8 mouse cellular contexts compared by ENCODE assay signal in genomic region chr14:52103474-52103855, GRCm38 (mm10). TPM values are rescaled to one million over a fixed set of nuclear protein-coding genes. Genes with fewer than 3 reads are reported as not detected.
DNase-seq lines count a peak whose midpoint lies in the region; ATAC-seq and TF ChIP-seq lines count a peak whose summit lies in the region.

No protein-coding gene starts in this region.

- peaks cover 47% of the 10 kb centered on the region for H3K4me1 ChIP-seq in lung, embryonic 15.5 days
- H3K4me1 ChIP-seq in forebrain, embryonic 11.5 days (replicated peaks; ENCODE audit: control insufficient read depth, insufficient read depth, low read length) = peaks cover 2% of the 10 kb centered on the region; the same call in 1 of the 2 replicates
- H3K4me1 ChIP-seq in liver, embryonic 12.5 days = peaks cover 66% of the 10 kb centered on the region
- peaks cover 9% of the 10 kb centered on the region for H3K4me1 ChIP-seq in small intestine, adult 2 months (ENCODE audit: control insufficient read depth, insufficient read depth, insufficient read length, low read length)

- TF ChIP-seq POLR2A in small intestine, adult 2 months (IDR thresholded peaks at IDR 0.05; ENCODE audit: low read depth, low read length) = no peak

- H3K4me2 ChIP-seq in lung, embryonic 15.5 days = peak overlapping the region; percentile 72
- H3K4me2 ChIP-seq in forebrain, embryonic 11.5 days (ENCODE audit: low read depth, low read length, severe bottlenecking) = peak overlapping the region; percentile 71; the same call in 1 of the 2 replicates
- peak overlapping the region; percentile 85 for H3K4me2 ChIP-seq in liver, embryonic 12.5 days

- no peaks in the 10 kb centered on the region for H3K27me3 ChIP-seq in lung, embryonic 15.5 days
- H3K27me3 ChIP-seq in forebrain, embryonic 11.5 days (ENCODE audit: control insufficient read depth, insufficient read depth, low read length) = no peaks in the 10 kb centered on the region
- no peaks in the 10 kb centered on the region for H3K27me3 ChIP-seq in liver, embryonic 12.5 days (replicated peaks)
- no peaks in the 10 kb centered on the region for H3K27me3 ChIP-seq in small intestine, adult 2 months (ENCODE audit: control insufficient read depth, insufficient read depth, low read length)

- H3K36me3 ChIP-seq in lung, embryonic 15.5 days = no peaks in the 10 kb centered on the region; the same call in 1 of the 2 replicates
- no peaks in the 10 kb centered on the region for H3K36me3 ChIP-seq in forebrain, embryonic 11.5 days (ENCODE audit: control insufficient read depth, insufficient read depth, low read length)
- H3K36me3 ChIP-seq in liver, embryonic 12.5 days = peaks cover 29% of the 10 kb centered on the region
- H3K36me3 ChIP-seq in small intestine, adult 2 months (ENCODE audit: control insufficient read depth, insufficient read depth, low read length) = peaks cover 6% of the 10 kb centered on the region

- WGBS in lung, embryonic 15.5 days = under 1% methylated on average over 30 of the region's 30 CpGs
- under 1% methylated on average over 30 of the region's 30 CpGs for WGBS in forebrain, embryonic 11.5 days
- under 1% methylated on average over 30 of the region's 30 CpGs for WGBS in liver, embryonic 12.5 days (ENCODE audit: insufficient replicate concordance)
- WGBS in small intestine, adult 2 months = under 1% methylated on average over 30 of the region's 30 CpGs

- TF ChIP-seq CTCF in small intestine, adult 2 months (IDR thresholded peaks at IDR 0.05; ENCODE audit: extremely low read depth, insufficient read length, insufficient replicate concordance, low read depth, low read length) = no peak

- no peaks in the 10 kb centered on the region for H3K9me3 ChIP-seq in lung, embryonic 15.5 days
- no peaks in the 10 kb centered on the region for H3K9me3 ChIP-seq in forebrain, embryonic 11.5 days (ENCODE audit: control insufficient read depth, low read length)
- no peaks in the 10 kb centered on the region for H3K9me3 ChIP-seq in liver, embryonic 12.5 days (replicated peaks)

- peak overlapping the region; percentile 90 for H3K27ac ChIP-seq in lung, embryonic 15.5 days
- peak overlapping the region; percentile 90 for H3K27ac ChIP-seq in forebrain, embryonic 11.5 days (ENCODE audit: low read depth, low read length)
- H3K27ac ChIP-seq in liver, embryonic 12.5 days = peak overlapping the region; percentile 96
- peak overlapping the region; percentile 85 for H3K27ac ChIP-seq in small intestine, adult 2 months (ENCODE audit: insufficient read depth, low read depth, low read length)

- ATAC-seq in cerebellum, adult (ENCODE audit: insufficient number of reproducible peaks, low FRiP score, low TSS enrichment) = peak; percentile 27
- peak; percentile 0; the same call in 1 of the 2 replicates for ATAC-seq in lung, embryonic 15.5 days (ENCODE audit: borderline replicate concordance, extremely low read depth, low FRiP score, low TSS enrichment)
- no peak for ATAC-seq in forebrain, embryonic 11.5 days (replicated peaks; ENCODE audit: low FRiP score)
- no peak for ATAC-seq in liver, embryonic 12.5 days

- H3K4me3 ChIP-seq in lung, embryonic 15.5 days = peak overlapping the region; percentile 57
- H3K4me3 ChIP-seq in forebrain, embryonic 11.5 days (ENCODE audit: low read depth, low read length) = peak overlapping the region; percentile 99
- peak overlapping the region; percentile 91 for H3K4me3 ChIP-seq in liver, embryonic 12.5 days
- peak overlapping the region; percentile 96 for H3K4me3 ChIP-seq in small intestine, adult 2 months (ENCODE audit: low read depth, low read length)

- no peak for DNase-seq in cerebellum, adult 11 months
- no peak for DNase-seq in lung, postnatal 4 days
- DNase-seq in forebrain, embryonic 11.5 days (ENCODE audit: low spot score) = no peak
- DNase-seq in cerebellum, adult 9-10 months = no peak

- peak overlapping the region; percentile 80 for H3K9ac ChIP-seq in lung, embryonic 15.5 days
- H3K9ac ChIP-seq in forebrain, embryonic 11.5 days (ENCODE audit: low read length) = peak overlapping the region; percentile 100
- peak overlapping the region; percentile 98 for H3K9ac ChIP-seq in liver, embryonic 12.5 days

RNA-seq across cellular contexts. Expression of gene Hnrnpc, which starts 0.4 kb away (rescaled TPM):
- 645 and 674 TPM in 2 replicates for polyA plus RNA-seq in lung, embryonic 15.5 days (2015; fragmentation: Nextera tagmentation; extraction: Ambion mirVana)
- polyA plus RNA-seq in forebrain, embryonic 11.5 days (2014; fragmentation: Nextera tagmentation; extraction: Ambion mirVana) = 937 and 1,003 TPM in 2 replicates
- 438 and 448 TPM in 2 replicates for polyA plus RNA-seq in liver, embryonic 12.5 days (2016; fragmentation: Nextera tagmentation; extraction: Ambion mirVana)
- polyA plus RNA-seq in small intestine, adult 2 months (2012; rRNA removed) = 8.4 and 22.4 TPM in 2 replicates

RNA-seq across cellular contexts. Expression of gene Rpgrip1, which starts 7.0 kb away (rescaled TPM):
- 61.8 and 72.8 TPM in 2 replicates for polyA plus RNA-seq in lung, embryonic 15.5 days (2015; fragmentation: Nextera tagmentation; extraction: Ambion mirVana)
- 108 and 109 TPM in 2 replicates for polyA plus RNA-seq in forebrain, embryonic 11.5 days (2014; fragmentation: Nextera tagmentation; extraction: Ambion mirVana)
- 58.2 and 62.1 TPM in 2 replicates for polyA plus RNA-seq in liver, embryonic 12.5 days (2016; fragmentation: Nextera tagmentation; extraction: Ambion mirVana)
- 0.86 and 1.0 TPM in 2 replicates for polyA plus RNA-seq in small intestine, adult 2 months (2012; rRNA removed)

Comparison
In these comparisons a context has a peak if more than half of its experiments do, and no peak if none do; other contexts are left out.
1. ATAC-seq: peak in cerebellum, adult (single experiment) and lung, embryonic 15.5 days (single experiment); none in forebrain, embryonic 11.5 days (single experiment) and liver, embryonic 12.5 days (single experiment).
2. RNA of gene Hnrnpc, which starts 0.4 kb away (polyA plus RNA-seq): 937 to 1,003 TPM in forebrain, embryonic 11.5 days, 645 to 674 TPM in lung, embryonic 15.5 days and 438 to 448 TPM in liver, embryonic 12.5 days; 8.4 to 22.4 TPM in small intestine, adult 2 months; every median in the first group is over 10 times any median in the second.
3. RNA of gene Rpgrip1, which starts 7.0 kb away (polyA plus RNA-seq): 108 to 109 TPM in forebrain, embryonic 11.5 days, 58.2 to 62.1 TPM in liver, embryonic 12.5 days and 61.8 to 72.8 TPM in lung, embryonic 15.5 days; 0.86 to 1.0 TPM in small intestine, adult 2 months; every median in the first group is over 10 times any median in the second.
4. Peak in every context shown above with its lines, with median percentiles within 50 percentile points of each other: H3K27ac ChIP-seq, H3K4me2 ChIP-seq, H3K4me3 ChIP-seq and H3K9ac ChIP-seq.